Mouse (Mus musculus) embryonic facial prominence, embryonic 13.5 days (tissue): ENCODE measurements around the gene Tmem87b. TPM values are rescaled to one million over a fixed set of nuclear protein-coding genes. Genes with fewer than 3 reads are reported as not detected.

ENCODE experiments used
- ATAC-seq: fragments of 200-750 bp; cut with Nextera tagmentation; 2 replicates; pipeline ENCODE4 v1.8.0; 2017; ENCODE audit warnings: low read depth; ENCODE audit not compliant: insufficient number of reproducible peaks, insufficient read depth, low FRiP score, low TSS enrichment
- H3K27ac ChIP-seq: fragments of 300-500 bp; sonication (generic); 2 replicates; pipeline ENCODE4 v1.5.1; 2015; ENCODE audit warnings: moderate library complexity, mild to moderate bottlenecking, inconsistent platforms
- H3K27me3 ChIP-seq: fragments of 300-500 bp; sonication (generic); 2 replicates; pipeline ENCODE4 v1.6.1; 2015; ENCODE audit warnings: mild to moderate bottlenecking, inconsistent platforms
- H3K36me3 ChIP-seq: fragments of 300-500 bp; sonication (generic); 2 replicates; pipeline ENCODE4 v1.6.1; 2015; ENCODE audit warnings: mild to moderate bottlenecking, inconsistent platforms
- H3K4me1 ChIP-seq: fragments of 300-500 bp; sonication (generic); 2 replicates; pipeline ENCODE4 v1.6.1; 2015; ENCODE audit warnings: inconsistent platforms
- H3K4me2 ChIP-seq: fragments of 300-500 bp; sonication (generic); 2 replicates; pipeline ENCODE4 v1.6.1; 2015; ENCODE audit warnings: moderate library complexity, mild to moderate bottlenecking, inconsistent platforms
- H3K4me3 ChIP-seq: fragments of 300-500 bp; sonication (generic); 2 replicates; pipeline ENCODE4 v1.5.1; 2015; ENCODE audit warnings: mild to moderate bottlenecking, inconsistent platforms
- H3K9ac ChIP-seq: fragments of 300-500 bp; sonication (generic); 2 replicates; pipeline ENCODE4 v1.6.1; 2015; ENCODE audit warnings: mild to moderate bottlenecking, inconsistent platforms
- H3K9me3 ChIP-seq: fragments of 300-500 bp; sonication (generic); 2 replicates; pipeline ENCODE4 v1.6.1; 2016; ENCODE audit warnings: inconsistent platforms
- WGBS: fragments of 180-500 bp; shearing (Covaris S2); methylation state at CpG from one replicate; pipeline ENCODE4 v1.1.7; 2015; ENCODE audit warnings: mixed read lengths; 5-methylcytosine and 5-hydroxymethylcytosine counted together
- polyA plus RNA-seq: library from polyadenylated mRNA; unstranded; fragments of >200 nt; fragmentation: Nextera tagmentation; extraction: Ambion mirVana; gene quantifications from 2 replicates; pipeline ENCODE4 v1.2.1, GENCODE M21; 2015

Tmem87b gene
- polyA plus RNA-seq, 1 experiment from 2014 or later = 28.4 TPM

- no peak overlapping the region for H3K4me3 ChIP-seq
- no peak for ATAC-seq
- peaks cover 67% of the 10 kb centered on the region for H3K36me3 ChIP-seq
- no peak overlapping the region for H3K27ac ChIP-seq
- no peaks in the 10 kb centered on the region for H3K9me3 ChIP-seq
- H3K27me3 ChIP-seq = no peaks in the 10 kb centered on the region
- 89% methylated on average over 11 of the region's 11 CpGs for WGBS
- H3K4me1 ChIP-seq = peaks cover 3% of the 10 kb centered on the region; the same call in 1 of the 2 replicates
- no peak overlapping the region for H3K9ac ChIP-seq
- H3K4me2 ChIP-seq = no peak overlapping the region
Measured at GRCm38 (mm10) chr2:128790875-128791614, 26.9 kb upstream of the Tmem87b start.

GRCm38 (mm10) chr2:128793958-128794357 is 24.0 kb upstream of the Tmem87b start:
- H3K4me2 ChIP-seq = no peak overlapping the region
- no peak overlapping the region for H3K4me3 ChIP-seq
- no peak for ATAC-seq
- no peaks in the 10 kb centered on the region for H3K9me3 ChIP-seq
- no peak overlapping the region for H3K9ac ChIP-seq
- peaks cover 85% of the 10 kb centered on the region for H3K36me3 ChIP-seq
- H3K27me3 ChIP-seq = no peaks in the 10 kb centered on the region
- 0 out of 2 replicates have a peak, but pooled peaks cover 5% of the 10 kb centered on the region for H3K4me1 ChIP-seq
- 76% methylated on average over 6 of the region's 6 CpGs for WGBS
- no peak overlapping the region for H3K27ac ChIP-seq

- Histone ChIP-seq H3K27me3 (no peaks in the 10 kb centered on the region), H3K4me3 (no peak overlapping the region), H3K9ac (no peak overlapping the region), H3K27ac (peak overlapping the region; percentile 49; the same call in 1 of the 2 replicates), H3K36me3 (peaks cover 95% of the 10 kb centered on the region), H3K4me2 (no peak overlapping the region), H3K4me1 (0 out of 2 replicates have a peak, but pooled peaks cover 5% of the 10 kb centered on the region), H3K9me3 (no peaks in the 10 kb centered on the region)
- no peak for ATAC-seq
- 55% methylated on average over 6 of the region's 6 CpGs for WGBS
Measured at GRCm38 (mm10) chr2:128796463-128796862, 21.5 kb upstream of the Tmem87b start.

GRCm38 (mm10) chr2:128803441-128803840 is 14.5 kb upstream of the Tmem87b start:
- Histone ChIP-seq H3K9ac (no peak overlapping the region), H3K27me3 (no peaks in the 10 kb centered on the region), H3K9me3 (no peaks in the 10 kb centered on the region), H3K4me1 (no peaks in the 10 kb centered on the region), H3K27ac (no peak overlapping the region), H3K4me2 (no peak overlapping the region), H3K36me3 (peaks cover 48% of the 10 kb centered on the region), H3K4me3 (no peak overlapping the region)
- 91% methylated on average over 4 of the region's 4 CpGs for WGBS
- no peak for ATAC-seq

- H3K27ac ChIP-seq = no peak overlapping the region
- no peaks in the 10 kb centered on the region for H3K9me3 ChIP-seq
- no peak overlapping the region for H3K4me2 ChIP-seq
- no peaks in the 10 kb centered on the region for H3K4me1 ChIP-seq
- no peak overlapping the region for H3K4me3 ChIP-seq
- H3K36me3 ChIP-seq = peaks cover 30% of the 10 kb centered on the region
- ATAC-seq = no peak
- H3K27me3 ChIP-seq = no peaks in the 10 kb centered on the region
- WGBS = 83% methylated on average over 4 of the region's 4 CpGs
- no peak overlapping the region for H3K9ac ChIP-seq
Measured at GRCm38 (mm10) chr2:128805341-128805740, 12.6 kb upstream of the Tmem87b start.

- Histone ChIP-seq H3K36me3 (peaks cover 18% of the 10 kb centered on the region), H3K9ac (no peak overlapping the region), H3K27me3 (no peaks in the 10 kb centered on the region), H3K4me2 (no peak overlapping the region), H3K4me1 (no peaks in the 10 kb centered on the region), H3K4me3 (no peak overlapping the region), H3K27ac (no peak overlapping the region; the same call in 1 of the 2 replicates), H3K9me3 (no peaks in the 10 kb centered on the region)
- WGBS = 61% methylated on average over 8 of the region's 8 CpGs
- ATAC-seq = no peak
Measured at GRCm38 (mm10) chr2:128806561-128806960, 11.4 kb upstream of the Tmem87b start.

GRCm38 (mm10) chr2:128812761-128813160 is 5.2 kb upstream of the Tmem87b start:
- ATAC-seq = no peak
- WGBS = 39% methylated on average over 2 of the region's 2 CpGs

GRCm38 (mm10) chr2:128816311-128816710 is 1.6 kb upstream of the Tmem87b start:
- ATAC-seq = no peak
- H3K9ac ChIP-seq = no peak overlapping the region
- WGBS = 78% methylated on average over 1 of the region's 1 CpGs
- H3K4me3 ChIP-seq = no peak overlapping the region
- H3K36me3 ChIP-seq = no peaks in the 10 kb centered on the region
- peaks cover 19% of the 10 kb centered on the region for H3K4me1 ChIP-seq
- H3K4me2 ChIP-seq = no peak overlapping the region
- H3K9me3 ChIP-seq = no peaks in the 10 kb centered on the region
- H3K27me3 ChIP-seq = no peaks in the 10 kb centered on the region
- no peak overlapping the region for H3K27ac ChIP-seq

More at GRCm38 (mm10) chr2:128812761-128813160, 5.2 kb upstream of the Tmem87b start:
- H3K27ac ChIP-seq = no peak overlapping the region
- H3K9me3 ChIP-seq = no peaks in the 10 kb centered on the region
- H3K4me3 ChIP-seq = no peak overlapping the region
- H3K4me2 ChIP-seq = no peak overlapping the region
- H3K9ac ChIP-seq = no peak overlapping the region
- H3K36me3 ChIP-seq = no peaks in the 10 kb centered on the region
- 0 out of 2 replicates have a peak, but pooled peaks cover 6% of the 10 kb centered on the region for H3K4me1 ChIP-seq
- H3K27me3 ChIP-seq = no peaks in the 10 kb centered on the region

- Histone ChIP-seq H3K9ac (no peak overlapping the region), H3K9me3 (no peaks in the 10 kb centered on the region), H3K4me3 (peak overlapping the region; percentile 76), H3K4me1 (peaks cover 24% of the 10 kb centered on the region), H3K27ac (peak overlapping the region; percentile 34; the same call in 1 of the 2 replicates), H3K36me3 (no peaks in the 10 kb centered on the region), H3K4me2 (peak overlapping the region; percentile 82), H3K27me3 (no peaks in the 10 kb centered on the region)
- 37% methylated on average over 6 of the region's 6 CpGs for WGBS
- ATAC-seq = no peak
Measured at GRCm38 (mm10) chr2:128816916-128817315, 1.0 kb upstream of the Tmem87b start.

GRCm38 (mm10) chr2:128817387-128817785 is 532 bp upstream of the Tmem87b start:
- H3K4me1 ChIP-seq = peaks cover 24% of the 10 kb centered on the region
- peak; percentile 48 for ATAC-seq
- H3K27me3 ChIP-seq = no peaks in the 10 kb centered on the region
- peak overlapping the region; percentile 82 for H3K4me2 ChIP-seq
- H3K36me3 ChIP-seq = no peaks in the 10 kb centered on the region
- peak overlapping the region; percentile 54; the same call in 1 of the 2 replicates for H3K9ac ChIP-seq
- 2% methylated on average over 7 of the region's 7 CpGs for WGBS
- H3K4me3 ChIP-seq = peak overlapping the region; percentile 76
- peak overlapping the region; percentile 85 for H3K27ac ChIP-seq
- H3K9me3 ChIP-seq = no peaks in the 10 kb centered on the region

GRCm38 (mm10) chr2:128818956-128819643 is 1.2 kb downstream of the Tmem87b start:
- 21% methylated on average over 14 of the region's 14 CpGs for WGBS
- peak overlapping the region; percentile 85 for H3K27ac ChIP-seq

More at GRCm38 (mm10) chr2:128818956-128819643, 1.2 kb downstream of the Tmem87b start:
- Histone ChIP-seq H3K9me3 (no peaks in the 10 kb centered on the region), H3K36me3 (peaks cover 4% of the 10 kb centered on the region; the same call in 1 of the 2 replicates), H3K4me3 (peak overlapping the region; percentile 76), H3K4me2 (peak overlapping the region; percentile 82), H3K27me3 (no peaks in the 10 kb centered on the region), H3K9ac (peak overlapping the region; percentile 82), H3K4me1 (peaks cover 24% of the 10 kb centered on the region)
- ATAC-seq = no peak
